12 mouse cellular contexts compared by ENCODE assay signal in genomic region chr7:84293054-84293453, GRCm38 (mm10).
DNase-seq lines count a peak whose midpoint lies in the region; ATAC-seq lines count a peak whose summit lies in the region.
"Had no signal": no experiment of that assay in that cellular context is flagged by ENCODE, and none has a peak within 500 bp of the region (broad histone marks: within the 10 kb centered on the region; RNA-seq: fewer than 3 reads in every experiment).

No protein-coding gene starts in this region.

- H3K9ac ChIP-seq in heart, embryonic 13.5 days = no peak overlapping the region

- no peak overlapping the region for H3K4me2 ChIP-seq in heart, embryonic 13.5 days

- no peak for DNase-seq in heart, adult 8-10 months (ENCODE audit: low spot score)
- DNase-seq in ovary, adult 18-20 months (ENCODE audit: low spot score) = peak; percentile 41
- no peak for DNase-seq in ovary, postnatal 10 days (ENCODE audit: low spot score)
- DNase-seq in heart, postnatal 10 days = peak; percentile 36 to 62
- peak; percentile 67 for DNase-seq in testis, postnatal 10 days (ENCODE audit: low spot score)
- DNase-seq in left cerebral cortex, postnatal 10 days (ENCODE audit: extremely low spot score in 1 of 2, low spot score in 2 of 2) = no peak
- DNase-seq in spleen, postnatal 10 days (ENCODE audit: low spot score in 2 of 2) = no peak
- DNase-seq: adrenal gland, postnatal 36 days; left cerebral cortex, postnatal 4 days; lung, adult 18-20 months had no signal

- no peaks in the 10 kb centered on the region for H3K27me3 ChIP-seq in heart, embryonic 13.5 days (replicated peaks)

- no peak for ATAC-seq in heart, embryonic 13.5 days (ENCODE audit: extremely low read depth, insufficient number of reproducible peaks, low FRiP score, low TSS enrichment)

- intact Hi-C loops in heart, postnatal 10 days (cut with DNase I) = no loop called here
- intact Hi-C loops in left cerebral cortex, postnatal 10 days (cut with DNase I) = no loop called here

- peak overlapping the region; percentile 36; the same call in 1 of the 2 replicates for H3K27ac ChIP-seq in heart, embryonic 13.5 days (replicated peaks)

- no peak overlapping the region for H3K4me3 ChIP-seq in heart, embryonic 13.5 days
- H3K4me3 ChIP-seq: erythroblast, embryonic 14.5 days had no signal

- WGBS in heart, embryonic 13.5 days = 67% methylated on average over 7 of the region's 7 CpGs

- peaks cover 3% of the 10 kb centered on the region; the same call in 1 of the 2 replicates for H3K36me3 ChIP-seq in heart, embryonic 13.5 days

- H3K4me1 ChIP-seq in heart, embryonic 13.5 days = no peaks in the 10 kb centered on the region

- H3K9me3 ChIP-seq in heart, embryonic 13.5 days = no peaks in the 10 kb centered on the region

Comparison
In these comparisons a context has a peak if more than half of its experiments do, and no peak if none do; other contexts are left out.
1. DNase-seq: peak in ovary, adult 18-20 months (single experiment), heart, postnatal 10 days (2 of 2) and testis, postnatal 10 days (single experiment); none in heart, adult 8-10 months (single experiment), ovary, postnatal 10 days (single experiment), left cerebral cortex, postnatal 10 days (0 of 2) and spleen, postnatal 10 days (0 of 2).